Mouse (Mus musculus) small intestine, adult 2 months (tissue): ENCODE measurements around the gene Ddt. TPM values are rescaled to one million over a fixed set of nuclear protein-coding genes. Genes with fewer than 3 reads are reported as not detected.

Experiments used
- H3K27ac ChIP-seq: fragments of 200-500 bp; 2 replicates; pipeline ENCODE4 v1.5.1; 2012; ENCODE audit warnings: low read depth, low read length, control low read depth, inconsistent platforms; ENCODE audit not compliant: insufficient read depth
- H3K27me3 ChIP-seq: fragments of 200-500 bp; 2 replicates; pipeline ENCODE4 v1.6.1; 2012; ENCODE audit warnings: mild to moderate bottlenecking, moderate library complexity, low read length, inconsistent platforms; ENCODE audit not compliant: control insufficient read depth, insufficient read depth
- H3K36me3 ChIP-seq: fragments of 200-500 bp; 2 replicates; pipeline ENCODE4 v1.6.1; 2012; ENCODE audit warnings: mild to moderate bottlenecking, low read length, control low read depth, inconsistent platforms; ENCODE audit not compliant: control insufficient read depth, insufficient read depth
- H3K4me1 ChIP-seq: fragments of 200-500 bp; 2 replicates; pipeline ENCODE4 v1.6.1; 2012; ENCODE audit warnings: low read length, inconsistent platforms, mixed read lengths; ENCODE audit not compliant: control insufficient read depth, insufficient read depth, insufficient read length
- H3K4me3 ChIP-seq: fragments of 200-500 bp; 2 replicates; pipeline ENCODE4 v1.5.1; 2012; ENCODE audit warnings: low read depth, mild to moderate bottlenecking, control low read depth, inconsistent platforms, low read length, moderate library complexity
- CTCF ChIP-seq: fragments of 200-500 bp; IDR thresholded peaks from 2 replicates; pipeline ENCODE4 v1.5.1; 2012; ENCODE audit warnings: low read depth, mild to moderate bottlenecking, control low read depth, inconsistent platforms, low read length, moderate library complexity, mixed read lengths; ENCODE audit not compliant: insufficient replicate concordance, insufficient read length; ENCODE audit errors: extremely low read depth
- POLR2A ChIP-seq: fragments of 200-500 bp; IDR thresholded peaks from 2 replicates; pipeline ENCODE4 v1.6.1; 2012; ENCODE audit warnings: low read depth, mild to moderate bottlenecking, control low read depth, inconsistent platforms, low read length, moderate library complexity
- WGBS: fragments of 180-500 bp; shearing (Covaris S2); methylation state at CpG from one replicate; pipeline ENCODE4 v1.1.7; 2018; 5-methylcytosine and 5-hydroxymethylcytosine counted together
- polyA plus RNA-seq: library from polyadenylated mRNA; depleted of rRNA; stranded (reverse); fragments of >200 nt; gene quantifications from 2 replicates; pipeline ENCODE4 v1.2.3, GENCODE M21; 2012; rRNA removed

Gene Ddt
- polyA plus RNA-seq, 1 experiment: 67.8 TPM

GRCm38 (mm10) chr10:75743369-75743768 is 29.8 kb downstream of the Ddt start:
- 90% methylated on average over 12 of the region's 12 CpGs for WGBS
- Histone ChIP-seq H3K36me3 (peaks cover 63% of the 10 kb centered on the region), H3K27ac (no peak overlapping the region), H3K27me3 (no peaks in the 10 kb centered on the region), H3K4me1 (no peaks in the 10 kb centered on the region; the same call in 1 of the 2 replicates), H3K4me3 (no peak overlapping the region)
- TF ChIP-seq POLR2A (no peak), CTCF (no peak)

GRCm38 (mm10) chr10:75740866-75741265 is 32.3 kb downstream of the Ddt start:
- TF ChIP-seq POLR2A: no peak
- TF ChIP-seq CTCF: no peak
- no peaks in the 10 kb centered on the region for H3K27me3 ChIP-seq
- peaks cover 59% of the 10 kb centered on the region for H3K36me3 ChIP-seq
- H3K4me1 ChIP-seq: no peaks in the 10 kb centered on the region; the same call in 1 of the 2 replicates
- no peak overlapping the region for H3K27ac ChIP-seq
- 38% methylated on average over 3 of the region's 3 CpGs for WGBS
- no peak overlapping the region for H3K4me3 ChIP-seq

GRCm38 (mm10) chr10:75725449-75725848 is 47.8 kb downstream of the Ddt start:
- Histone ChIP-seq H3K27ac (no peak overlapping the region), H3K27me3 (no peaks in the 10 kb centered on the region), H3K36me3 (peaks cover 71% of the 10 kb centered on the region), H3K4me3 (no peak overlapping the region), H3K4me1 (no peaks in the 10 kb centered on the region)
- 93% methylated on average over 7 of the region's 7 CpGs for WGBS
- TF ChIP-seq CTCF (no peak), POLR2A (no peak)

Other genes starting within 250 kb of the Ddt start
- gene Lrrc75b, start 213.1 kb downstream of the Ddt start, polyA plus RNA-seq: 1.8 and 1.9 TPM in 2 replicates
- 454 and 722 TPM in 2 replicates for gene Ggt1, start 211.8 kb downstream of the Ddt start, polyA plus RNA-seq
- 17.9 and 27.0 TPM in 2 replicates for gene Ggt5, start 184.1 kb downstream of the Ddt start, polyA plus RNA-seq
- 19.1 and 261 TPM in 2 replicates for gene Susd2, start 129.4 kb downstream of the Ddt start, polyA plus RNA-seq
- gene Cabin1, start 9.1 kb downstream of the Ddt start, polyA plus RNA-seq: 25.0 and 39.0 TPM in 2 replicates
- not detected in 2 replicates for gene Gm20441, start 7.5 kb upstream of the Ddt start, polyA plus RNA-seq
- gene Gstt3, start 8.0 kb upstream of the Ddt start, polyA plus RNA-seq: 45.3 and 54.7 TPM in 2 replicates
- 103 and 157 TPM in 2 replicates for gene Gstt1, start 25.2 kb upstream of the Ddt start, polyA plus RNA-seq
- gene Gstt4, start 49.1 kb upstream of the Ddt start, polyA plus RNA-seq: not detected in 2 replicates
- gene Gstt2, start 64.0 kb upstream of the Ddt start, polyA plus RNA-seq: 68.6 and 89.9 TPM in 2 replicates
- 755 and 830 TPM in 2 replicates for gene Mif, start 86.8 kb upstream of the Ddt start, polyA plus RNA-seq
- gene Derl3, start 120.0 kb upstream of the Ddt start, polyA plus RNA-seq: 145 and 219 TPM in 2 replicates
- gene Smarcb1, start 148.2 kb upstream of the Ddt start, polyA plus RNA-seq: 19.9 and 34.1 TPM in 2 replicates
- 799 and 1,071 TPM in 2 replicates for gene Chchd10, start 159.7 kb upstream of the Ddt start, polyA plus RNA-seq
- gene Mmp11, start 163.1 kb upstream of the Ddt start, polyA plus RNA-seq: 3.4 and 7.5 TPM in 2 replicates
- not detected in 2 replicates for gene Gm867, start 167.3 kb upstream of the Ddt start, polyA plus RNA-seq
- gene Vpreb3, start 169.6 kb upstream of the Ddt start, polyA plus RNA-seq: 16.0 and 54.3 TPM in 2 replicates
- gene Gm5134, start 181.1 kb upstream of the Ddt start, polyA plus RNA-seq: 0.20 and 0.22 TPM in 2 replicates